Mouse (Mus musculus): Measurements from ENCODE around the gene Pgk1.

DNA sequence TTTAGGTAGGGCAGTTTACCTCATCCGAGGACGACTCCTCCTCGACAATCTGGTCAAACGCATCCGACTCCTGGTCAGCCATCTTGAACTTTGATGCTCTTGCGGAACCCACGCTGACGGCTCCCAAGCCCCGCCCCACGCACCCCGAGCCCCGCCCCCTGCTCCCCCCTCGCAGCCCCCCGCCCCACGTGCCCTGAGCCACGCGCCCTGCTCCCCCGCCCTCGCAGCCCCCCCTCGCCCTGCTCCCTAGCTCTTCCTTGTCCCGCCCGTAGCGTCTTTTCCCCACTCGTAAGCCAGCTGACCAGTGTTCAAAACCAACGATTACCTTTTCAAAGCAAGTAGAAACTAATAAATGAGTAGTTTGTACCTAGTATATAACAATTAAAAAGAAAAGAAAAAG, 34.2 kb downstream of the Pgk1 start, which contains the start of gene Taf9b:
- TF ChIP-seq POLR2A (IDR thresholded peaks at IDR 0.05; ENCODE audit: insufficient read length, low read depth) (no peak), MAX (IDR thresholded peaks at IDR 0.05; ENCODE audit: low read depth) (no peak), REST (IDR thresholded peaks at IDR 0.05; ENCODE audit: insufficient read depth, insufficient read length) (no peak), POLR2AphosphoS2 (IDR thresholded peaks at IDR 0.05; ENCODE audit: insufficient read length, low read depth) (no peak), TCF12 (IDR thresholded peaks at IDR 0.05; ENCODE audit: insufficient read depth, poor library complexity, severe bottlenecking) (no peak)

All from myocyte (in vitro differentiated cells).